Mouse (Mus musculus) midbrain, embryonic 13.5 days (tissue): ENCODE measurements around the gene Pdcd6ip. TPM values are rescaled to one million over a fixed set of nuclear protein-coding genes. Genes with fewer than 3 reads are reported as not detected.

ENCODE experiments used
- ATAC-seq: fragments of 200-750 bp; cut with Nextera tagmentation; 2 replicates; pipeline ENCODE4 v1.8.0; 2017; ENCODE audit warnings: mild to moderate bottlenecking, moderate TSS enrichment, moderate library complexity
- H3K27ac ChIP-seq: fragments of 300-500 bp; sonication (generic); 2 replicates; pipeline ENCODE4 v1.5.1; 2015; ENCODE audit warnings: inconsistent platforms, mild to moderate bottlenecking, moderate library complexity
- H3K27me3 ChIP-seq: fragments of 300-500 bp; sonication (generic); 2 replicates; pipeline ENCODE4 v1.6.1; 2015; ENCODE audit warnings: mild to moderate bottlenecking, inconsistent platforms
- H3K36me3 ChIP-seq: fragments of 300-500 bp; sonication (generic); 2 replicates; pipeline ENCODE4 v1.6.1; 2015; ENCODE audit warnings: mild to moderate bottlenecking, inconsistent platforms
- H3K4me1 ChIP-seq: fragments of 300-500 bp; sonication (generic); replicated peaks from 2 replicates; pipeline ENCODE4 v1.6.1; 2015; ENCODE audit warnings: inconsistent platforms
- H3K4me2 ChIP-seq: fragments of 300-500 bp; sonication (generic); replicated peaks from 2 replicates; pipeline ENCODE4 v1.6.1; 2015; ENCODE audit warnings: moderate library complexity, mild to moderate bottlenecking, inconsistent platforms
- H3K4me3 ChIP-seq: fragments of 300-500 bp; sonication (generic); replicated peaks from 2 replicates; pipeline ENCODE4 v1.5.1; 2015; ENCODE audit warnings: mild to moderate bottlenecking, inconsistent platforms
- H3K9ac ChIP-seq: fragments of 300-500 bp; sonication (generic); replicated peaks from 2 replicates; pipeline ENCODE4 v1.6.1; 2015; ENCODE audit warnings: mild to moderate bottlenecking, inconsistent platforms
- H3K9me3 ChIP-seq: fragments of 300-500 bp; sonication (generic); 2 replicates; pipeline ENCODE4 v1.6.1; 2016; ENCODE audit warnings: mild to moderate bottlenecking, inconsistent platforms
- WGBS: fragments of 180-500 bp; shearing (Covaris S2); methylation state at CpG from one replicate; pipeline ENCODE4 v1.1.7; 2015; 5-methylcytosine and 5-hydroxymethylcytosine counted together
- polyA plus RNA-seq: library from polyadenylated mRNA; unstranded; fragments of >200 nt; fragmentation: Nextera tagmentation; extraction: Ambion mirVana; gene quantifications from 2 replicates; pipeline ENCODE4 v1.2.1, GENCODE M21; 2015

Gene Pdcd6ip
- 39.7 and 42.8 TPM in 2 replicates for polyA plus RNA-seq

DNA sequence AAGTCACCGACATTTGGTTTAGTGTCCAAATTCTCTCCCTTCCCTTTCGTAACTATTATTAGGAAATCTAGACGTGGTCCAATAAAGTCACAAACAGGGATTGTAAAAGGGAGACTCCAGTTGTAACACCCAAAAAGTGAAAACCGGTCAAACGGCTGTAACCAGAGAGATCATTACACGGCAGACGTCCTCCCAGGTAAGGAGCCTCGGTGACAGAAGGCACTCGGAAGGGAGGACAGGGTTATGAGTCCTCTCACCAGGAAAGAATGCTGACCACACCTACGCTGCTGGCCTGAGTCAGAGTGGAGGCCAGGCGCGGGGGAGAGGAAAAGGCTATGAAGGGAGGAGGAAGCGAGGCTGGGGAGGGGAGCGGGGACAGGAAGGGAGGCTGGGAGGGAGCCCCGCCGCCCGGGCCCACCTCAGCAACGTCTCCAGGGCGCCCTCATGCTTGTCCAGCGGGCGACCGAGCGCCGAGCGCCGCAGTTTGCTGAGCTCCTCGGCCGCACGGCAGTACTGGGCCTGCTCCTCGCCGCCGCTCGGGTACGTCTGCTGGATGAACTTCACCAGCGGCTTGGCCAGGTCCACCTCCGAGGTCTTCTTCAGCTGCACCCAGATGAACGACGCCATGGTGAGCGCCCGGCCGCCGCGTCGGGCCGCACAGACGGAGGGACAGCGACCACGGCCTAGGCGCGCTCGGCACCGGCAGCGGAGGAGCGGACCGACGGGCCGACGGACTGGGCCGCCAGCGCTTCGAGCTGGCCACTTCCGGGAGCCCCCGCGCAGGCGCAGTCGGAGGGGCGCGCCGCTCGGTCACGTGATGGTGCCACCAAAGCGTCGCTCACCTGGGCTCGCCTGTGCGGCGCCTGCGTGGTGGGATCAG lies at the start of gene Pdcd6ip:
Gene Pdcd6ip, minus strand, starts transcription at position 779 of the 880 bp plus-strand sequence.
- peak; percentile 93 for ATAC-seq
- peak within 1 kb of the TSS; percentile 94 for H3K4me2 ChIP-seq
- H3K4me3 ChIP-seq, result peak within 1 kb of the TSS; percentile 99
- peak within 1 kb of the TSS; percentile 98 for H3K9ac ChIP-seq
- peaks cover 28% of the 10 kb centered on the region for H3K4me1 ChIP-seq
- H3K27ac ChIP-seq, result peak within 1 kb of the TSS; percentile 84
- WGBS, result 2% methylated on average over 74 of the region's 77 CpGs
- H3K36me3 ChIP-seq, result no peaks in the 10 kb centered on the region
- H3K9me3 ChIP-seq, result no peaks in the 10 kb centered on the region
- H3K27me3 ChIP-seq, result no peaks in the 10 kb centered on the region

DNA sequence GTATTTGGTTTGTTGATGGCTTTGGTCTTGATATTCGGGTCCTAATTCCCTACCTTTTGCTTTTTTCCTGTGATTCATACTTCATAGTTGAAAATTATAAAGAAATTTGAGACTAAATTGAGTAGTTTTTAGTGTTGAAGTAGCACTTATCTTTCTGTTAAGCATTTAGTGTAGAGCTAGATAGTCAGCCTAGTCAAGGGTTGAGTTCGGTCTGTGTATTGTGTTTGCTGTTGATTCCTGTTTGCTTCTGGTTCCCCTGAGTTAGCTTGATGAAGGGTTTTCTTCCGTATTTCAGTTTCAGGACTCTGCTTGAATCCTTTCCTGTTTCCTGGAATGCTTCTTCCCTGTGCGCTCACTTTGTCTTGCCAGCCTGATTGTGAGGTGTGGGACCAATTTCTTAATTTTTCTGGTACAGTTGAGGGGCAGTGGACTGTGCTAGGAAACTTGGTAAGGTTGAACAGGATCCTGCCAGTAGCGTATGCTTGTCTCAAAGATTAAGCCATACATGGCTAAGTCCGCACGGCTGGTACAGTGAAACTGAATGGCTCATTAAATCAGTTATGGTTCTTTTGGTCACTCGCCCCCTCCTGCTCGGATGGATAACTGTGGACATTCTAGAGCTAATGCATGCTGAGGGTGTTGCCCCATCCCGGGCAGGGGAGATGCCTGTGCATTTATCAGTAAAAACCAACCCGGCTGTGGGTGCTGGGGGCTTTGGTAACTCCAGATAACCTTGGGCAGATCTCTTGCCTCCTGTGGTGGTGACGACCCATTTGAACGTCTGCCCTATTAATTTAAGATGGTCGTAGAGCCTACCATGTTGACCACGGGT lies 48.0 kb upstream of the Pdcd6ip start:
- no peaks in the 10 kb centered on the region for H3K27me3 ChIP-seq
- WGBS, result 94% methylated on average over 15 of the region's 15 CpGs
- H3K4me3 ChIP-seq, result no peak overlapping the region
- no peak overlapping the region for H3K9ac ChIP-seq
- no peaks in the 10 kb centered on the region; the same call in 1 of the 2 replicates for H3K4me1 ChIP-seq
- H3K27ac ChIP-seq, result no peak overlapping the region
- 0 out of 2 replicates have a peak, but pooled peaks cover 4% of the 10 kb centered on the region for H3K9me3 ChIP-seq
- 0 out of 2 replicates have a peak, but pooled peaks cover 7% of the 10 kb centered on the region for H3K36me3 ChIP-seq
- no peak for ATAC-seq
- no peak overlapping the region for H3K4me2 ChIP-seq

DNA sequence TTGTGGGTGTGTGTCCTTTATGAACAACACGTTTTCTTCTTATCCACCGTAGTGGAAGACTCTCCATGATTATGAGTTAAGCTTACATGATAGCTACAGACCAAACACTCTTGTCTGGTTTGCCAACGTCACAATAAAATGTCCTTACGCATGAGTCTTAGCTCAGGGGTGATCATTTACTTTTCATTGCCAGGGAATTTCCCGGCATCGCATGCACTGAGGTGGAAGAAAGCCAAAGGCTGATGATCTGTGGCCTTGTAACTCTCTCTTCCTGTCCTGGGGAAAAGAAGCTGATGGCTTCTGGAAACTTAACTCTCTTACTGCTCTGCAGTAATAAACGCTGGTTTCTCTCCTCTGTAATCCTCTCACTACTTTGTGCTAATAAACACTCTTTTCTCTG lies 41.3 kb upstream of the Pdcd6ip start:
- Histone ChIP-seq H3K9ac (no peak overlapping the region), H3K9me3 (no peaks in the 10 kb centered on the region), H3K4me2 (no peak overlapping the region), H3K36me3 (no peaks in the 10 kb centered on the region; the same call in 1 of the 2 replicates), H3K4me3 (no peak overlapping the region), H3K27me3 (no peaks in the 10 kb centered on the region), H3K27ac (no peak overlapping the region), H3K4me1 (no peaks in the 10 kb centered on the region)
- ATAC-seq, result no peak
- WGBS, result 85% methylated on average over 7 of the region's 7 CpGs

DNA sequence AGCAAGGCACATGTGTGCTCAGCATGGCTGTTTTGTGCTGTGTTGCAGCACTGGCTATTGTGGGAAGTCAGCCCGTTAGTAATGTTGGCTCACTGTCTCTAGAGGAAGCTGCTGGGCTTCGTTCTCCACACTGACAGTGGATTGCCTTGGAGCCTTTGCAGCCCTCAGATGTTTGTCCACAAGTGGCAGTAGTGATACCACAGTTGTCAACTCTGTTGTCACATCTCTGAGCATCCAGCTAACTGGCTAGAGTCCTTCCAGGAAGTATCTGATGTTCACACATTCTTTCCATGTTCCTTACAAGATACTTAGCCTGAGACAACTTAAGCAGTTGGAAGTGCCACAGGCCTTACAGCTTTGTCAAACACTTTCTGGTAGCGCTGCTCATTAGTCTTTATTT lies 35.2 kb upstream of the Pdcd6ip start:
- no peaks in the 10 kb centered on the region for H3K27me3 ChIP-seq
- H3K9ac ChIP-seq, result no peak overlapping the region
- no peaks in the 10 kb centered on the region; the same call in 1 of the 2 replicates for H3K36me3 ChIP-seq
- WGBS, result 55% methylated on average over 3 of the region's 3 CpGs
- no peak overlapping the region for H3K4me2 ChIP-seq
- H3K4me3 ChIP-seq, result no peak overlapping the region
- ATAC-seq, result no peak
- H3K27ac ChIP-seq, result no peak overlapping the region
- no peaks in the 10 kb centered on the region for H3K9me3 ChIP-seq
- H3K4me1 ChIP-seq, result peaks cover 22% of the 10 kb centered on the region

DNA sequence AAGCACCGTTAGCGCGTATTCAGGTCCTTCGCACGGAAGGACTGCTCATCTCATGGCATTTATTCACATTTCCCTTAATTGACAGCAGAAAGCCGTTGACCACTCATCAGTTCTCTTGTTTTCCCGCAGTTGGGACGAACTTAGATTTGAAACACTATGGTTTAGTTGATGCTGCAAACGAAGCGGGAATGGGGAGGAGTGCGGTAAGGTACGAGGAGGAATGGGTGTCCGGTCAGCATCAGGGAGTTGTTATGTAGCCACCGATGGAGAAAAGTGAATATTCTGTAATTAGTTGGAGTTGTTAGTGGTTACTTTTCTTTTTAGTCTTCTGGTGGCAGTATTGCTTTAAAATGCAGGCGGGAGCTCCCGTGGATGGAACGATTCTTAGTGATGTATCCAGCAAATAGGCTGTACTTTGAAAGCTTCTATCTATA lies 34.3 kb upstream of the Pdcd6ip start:
- Histone ChIP-seq H3K4me3 (peak overlapping the region; percentile 94), H3K4me1 (peaks cover 22% of the 10 kb centered on the region), H3K36me3 (no peaks in the 10 kb centered on the region), H3K9ac (peak overlapping the region; percentile 78), H3K4me2 (peak overlapping the region; percentile 81), H3K9me3 (no peaks in the 10 kb centered on the region), H3K27me3 (no peaks in the 10 kb centered on the region), H3K27ac (no peak overlapping the region)
- ATAC-seq, result no peak
- WGBS, result 3% methylated on average over 17 of the region's 17 CpGs

DNA sequence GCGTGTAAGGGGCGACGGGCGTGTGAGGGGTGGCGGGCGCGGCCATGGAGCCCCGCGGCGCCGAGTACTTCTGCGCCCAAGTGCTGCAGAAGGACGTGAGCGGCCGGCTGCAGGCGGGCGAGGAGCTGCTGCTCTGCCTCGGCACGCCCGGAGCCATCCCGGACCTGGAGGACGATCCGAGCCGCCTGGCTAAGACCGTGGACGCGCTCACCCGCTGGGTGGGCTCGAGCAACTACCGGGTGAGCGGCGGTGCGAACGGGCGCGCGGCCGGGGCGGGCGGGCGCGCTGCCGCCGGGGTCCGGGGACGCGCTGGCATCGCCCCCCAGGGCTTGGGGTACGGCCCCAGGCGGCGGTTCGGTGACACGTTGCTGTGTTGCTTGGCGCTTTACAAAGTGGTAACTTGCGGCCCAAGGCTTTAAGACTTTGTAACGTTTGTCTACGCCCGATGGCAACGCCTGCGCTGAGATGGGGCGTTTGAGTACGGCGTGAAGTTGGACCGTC lies 33.6 kb upstream of the Pdcd6ip start:
- WGBS, result under 1% methylated on average over 63 of the region's 64 CpGs
- peak; percentile 91 for ATAC-seq
- Histone ChIP-seq H3K9me3 (no peaks in the 10 kb centered on the region), H3K4me3 (peak overlapping the region; percentile 94), H3K4me2 (peak overlapping the region; percentile 81), H3K4me1 (peaks cover 22% of the 10 kb centered on the region), H3K27me3 (no peaks in the 10 kb centered on the region), H3K27ac (peak overlapping the region; percentile 67), H3K9ac (peak overlapping the region; percentile 78), H3K36me3 (no peaks in the 10 kb centered on the region)

DNA sequence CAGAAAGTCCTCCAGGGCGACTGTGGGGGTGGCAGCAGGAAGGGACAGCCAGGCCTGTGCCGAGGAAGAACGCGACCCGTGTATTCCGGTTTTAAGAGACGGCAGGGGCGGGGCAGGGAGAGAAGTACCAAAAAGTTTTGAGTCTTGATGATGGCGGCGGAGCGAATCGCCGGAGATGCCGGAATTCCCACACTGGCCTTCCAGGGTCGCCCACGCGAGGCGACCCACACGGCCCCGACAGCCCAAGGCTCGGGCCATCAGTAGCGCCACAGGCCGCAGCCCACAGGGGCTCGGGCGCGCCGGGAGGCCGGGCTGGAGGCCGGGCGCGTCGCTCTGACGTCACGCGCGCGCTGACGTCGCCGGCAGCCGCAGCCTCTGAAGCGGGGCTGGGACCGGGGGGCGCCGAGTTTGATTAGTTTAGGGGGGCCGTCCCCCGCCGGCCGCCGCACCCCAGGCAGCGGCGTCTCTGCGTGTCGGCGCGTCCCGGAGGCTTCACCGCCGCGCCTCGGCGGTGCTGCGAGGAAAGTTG lies 33.1 kb upstream of the Pdcd6ip start, which contains the start of gene Clasp2:
Gene Clasp2, plus strand, starts transcription at position 366 of the 529 bp plus-strand sequence.
- H3K4me1 ChIP-seq, result peaks cover 22% of the 10 kb centered on the region
- peak within 1 kb of the TSS; percentile 94 for H3K4me3 ChIP-seq
- H3K27me3 ChIP-seq, result no peaks in the 10 kb centered on the region
- H3K36me3 ChIP-seq, result no peaks in the 10 kb centered on the region
- peak within 1 kb of the TSS; percentile 67 for H3K27ac ChIP-seq
- no peaks in the 10 kb centered on the region for H3K9me3 ChIP-seq
- H3K4me2 ChIP-seq, result peak within 1 kb of the TSS; percentile 81
- peak; percentile 97 for ATAC-seq
- under 1% methylated on average over 63 of the region's 63 CpGs for WGBS
- H3K9ac ChIP-seq, result peak within 1 kb of the TSS; percentile 78

DNA sequence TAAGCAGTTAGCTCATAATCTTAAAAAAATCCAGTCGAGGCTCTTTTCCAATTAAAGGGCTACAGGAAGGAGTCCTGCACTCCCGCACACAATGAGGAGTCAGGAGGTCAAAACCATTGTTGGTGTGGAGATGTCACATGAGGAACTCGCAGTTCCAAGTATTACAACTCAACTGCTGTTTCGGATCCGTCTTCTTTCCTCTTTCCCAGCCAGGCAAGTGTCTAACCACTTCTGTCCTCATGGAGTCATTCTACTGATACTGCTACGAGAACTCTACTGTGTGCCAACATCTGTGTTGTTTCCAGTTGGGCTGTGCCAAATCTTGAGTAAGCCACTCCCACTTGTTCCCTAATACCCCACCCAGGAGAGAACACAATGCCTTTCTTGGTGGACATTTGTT lies 30.9 kb upstream of the Pdcd6ip start:
- Histone ChIP-seq H3K4me2 (no peak overlapping the region), H3K9ac (no peak overlapping the region), H3K4me1 (peaks cover 22% of the 10 kb centered on the region), H3K27me3 (no peaks in the 10 kb centered on the region), H3K9me3 (no peaks in the 10 kb centered on the region), H3K36me3 (no peaks in the 10 kb centered on the region), H3K4me3 (no peak overlapping the region), H3K27ac (no peak overlapping the region)
- no peak for ATAC-seq
- 87% methylated on average over 6 of the region's 6 CpGs for WGBS

DNA sequence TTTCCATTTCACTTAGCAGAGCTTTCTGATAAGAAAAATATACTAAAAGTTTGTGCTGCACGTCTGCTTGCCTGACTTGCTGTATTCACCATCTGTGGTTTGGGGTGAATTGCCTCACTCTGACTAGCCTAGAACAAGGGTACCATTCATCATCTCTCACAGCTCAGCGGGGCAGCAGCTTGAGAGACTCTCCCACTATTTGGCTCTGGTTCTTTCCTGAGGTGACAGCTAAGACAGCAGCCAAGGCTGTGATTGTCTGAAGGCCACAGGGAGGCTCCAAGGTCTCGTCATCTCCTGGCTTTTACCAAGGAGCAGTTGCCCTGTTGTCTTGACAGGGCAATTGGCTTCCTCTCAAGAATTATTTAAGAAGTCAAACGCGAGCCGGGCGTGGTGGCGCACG lies 30.0 kb upstream of the Pdcd6ip start:
- Histone ChIP-seq H3K4me3 (no peak overlapping the region), H3K27me3 (no peaks in the 10 kb centered on the region), H3K4me2 (no peak overlapping the region), H3K9ac (no peak overlapping the region), H3K36me3 (no peaks in the 10 kb centered on the region), H3K27ac (no peak overlapping the region), H3K4me1 (peaks cover 17% of the 10 kb centered on the region), H3K9me3 (no peaks in the 10 kb centered on the region)
- no peak for ATAC-seq
- 73% methylated on average over 9 of the region's 9 CpGs for WGBS

DNA sequence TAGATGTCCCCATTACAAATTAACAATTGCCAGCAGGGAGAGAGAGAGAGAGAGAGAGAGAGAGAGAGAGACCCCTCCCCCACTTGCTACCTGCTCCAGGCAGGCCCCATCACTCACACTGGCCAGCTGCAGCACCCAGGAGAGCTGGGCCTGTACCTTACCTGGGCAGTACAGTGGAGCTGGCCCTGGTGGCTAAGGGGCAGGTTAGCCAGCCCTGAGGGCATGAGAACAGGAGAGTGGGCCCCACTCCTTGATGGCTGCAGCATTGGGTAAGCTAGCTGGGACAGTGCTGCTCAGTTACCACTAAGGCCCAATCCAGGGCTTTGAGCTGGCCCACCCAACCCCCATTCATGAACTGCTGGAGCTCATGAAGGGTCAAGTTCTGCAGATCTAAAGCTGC lies 27.9 kb upstream of the Pdcd6ip start:
- H3K4me3 ChIP-seq, result no peak overlapping the region
- no peak overlapping the region for H3K4me2 ChIP-seq
- no peak overlapping the region for H3K27ac ChIP-seq
- H3K4me1 ChIP-seq, result peaks cover 8% of the 10 kb centered on the region
- H3K27me3 ChIP-seq, result no peaks in the 10 kb centered on the region
- no peak for ATAC-seq
- H3K9ac ChIP-seq, result no peak overlapping the region
- no peaks in the 10 kb centered on the region for H3K9me3 ChIP-seq
- H3K36me3 ChIP-seq, result no peaks in the 10 kb centered on the region

DNA sequence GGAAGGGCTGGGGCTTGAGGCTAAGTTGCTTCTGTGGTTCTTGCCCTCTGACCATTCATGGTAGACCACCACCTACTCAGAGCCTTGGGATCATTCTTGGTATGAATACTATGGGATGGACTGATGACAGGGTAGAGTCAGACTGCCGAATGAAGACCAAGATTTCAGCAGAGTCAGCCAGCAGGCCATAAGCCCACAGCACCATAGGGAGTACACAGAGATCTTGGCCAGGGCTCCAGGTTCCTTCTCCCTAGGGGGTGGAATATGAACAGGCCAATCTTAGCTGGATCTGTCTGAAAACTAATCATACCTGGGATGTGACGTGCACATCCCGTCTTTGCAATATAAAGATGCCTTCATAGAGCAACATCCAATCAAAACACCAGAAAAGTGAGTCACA lies 23.5 kb upstream of the Pdcd6ip start:
- no peak overlapping the region for H3K4me2 ChIP-seq
- H3K4me1 ChIP-seq, result no peaks in the 10 kb centered on the region
- H3K4me3 ChIP-seq, result no peak overlapping the region
- no peaks in the 10 kb centered on the region for H3K27me3 ChIP-seq
- WGBS, result 91% methylated on average over 3 of the region's 3 CpGs
- no peak overlapping the region for H3K27ac ChIP-seq
- H3K9ac ChIP-seq, result no peak overlapping the region
- H3K9me3 ChIP-seq, result no peaks in the 10 kb centered on the region
- no peak for ATAC-seq
- H3K36me3 ChIP-seq, result no peaks in the 10 kb centered on the region
